Mouse (Mus musculus) E14TG2a.4 (cell line): Measurements from ENCODE around the gene Cbwd1.

ENCODE experiments used
- H3K27me3 ChIP-seq: 2 replicates; pipeline ENCODE4 v1.6.1; 2014; ENCODE audit warnings: low read length, control low read depth; ENCODE audit not compliant: insufficient read depth
- H3K36me3 ChIP-seq: 2 replicates; pipeline ENCODE4 v1.6.1; 2014; ENCODE audit warnings: low read length, control low read depth; ENCODE audit not compliant: insufficient read depth
- H3K4me1 ChIP-seq: replicated peaks from 2 replicates; pipeline ENCODE4 v1.6.1; 2014; ENCODE audit warnings: low read depth, low read length, control low read depth
- H3K4me3 ChIP-seq: replicated peaks from 2 replicates; pipeline ENCODE4 v1.5.1; 2014; ENCODE audit warnings: mild to moderate bottlenecking, low read length
- H3K9me3 ChIP-seq: 2 replicates; pipeline ENCODE4 v1.6.1; 2014; ENCODE audit warnings: low read length, control low read depth
- CTCF ChIP-seq: conservative IDR thresholded peaks from 2 replicates; pipeline ENCODE4 v1.5.1; 2014; ENCODE audit warnings: low read length
- NANOG ChIP-seq: IDR thresholded peaks from 2 replicates; pipeline ENCODE4 v1.6.1; 2014; ENCODE audit warnings: borderline replicate concordance, low read length, mixed read lengths
- POU5F1 ChIP-seq: IDR thresholded peaks from 2 replicates; pipeline ENCODE4 v1.6.1; 2014; ENCODE audit warnings: low read length, borderline replicate concordance

Gene Cbwd1

GRCm38 (mm10) chr19:24966203-24966602, 4.8 kb upstream of the Cbwd1 start:
- no peaks in the 10 kb centered on the region for H3K27me3 ChIP-seq

GRCm38 (mm10) chr19:24958531-24958930, 2.9 kb downstream of the Cbwd1 start:
- TF ChIP-seq CTCF (peak; percentile 26; the same call in 1 of the 2 replicates), NANOG (no peak)

More at GRCm38 (mm10) chr19:24966203-24966602, 4.8 kb upstream of the Cbwd1 start:
- Histone ChIP-seq H3K4me3 (no peak overlapping the region), H3K9me3 (peaks cover 4% of the 10 kb centered on the region; the same call in 1 of the 2 replicates), H3K4me1 (peaks cover 20% of the 10 kb centered on the region), H3K36me3 (no peaks in the 10 kb centered on the region)
- TF ChIP-seq POU5F1 (no peak), CTCF (no peak), NANOG (no peak)

GRCm38 (mm10) chr19:24945521-24946262, 15.7 kb downstream of the Cbwd1 start:
- H3K4me1 ChIP-seq = no peaks in the 10 kb centered on the region
- no peaks in the 10 kb centered on the region for H3K9me3 ChIP-seq
- no peaks in the 10 kb centered on the region; the same call in 1 of the 2 replicates for H3K36me3 ChIP-seq
- TF ChIP-seq POU5F1 (no peak), CTCF (no peak), NANOG (no peak)
- no peaks in the 10 kb centered on the region for H3K27me3 ChIP-seq
- no peak overlapping the region for H3K4me3 ChIP-seq

More at GRCm38 (mm10) chr19:24958531-24958930, 2.9 kb downstream of the Cbwd1 start:
- H3K4me1 ChIP-seq = peaks cover 10% of the 10 kb centered on the region
- H3K36me3 ChIP-seq = peaks cover 16% of the 10 kb centered on the region
- H3K27me3 ChIP-seq = no peaks in the 10 kb centered on the region
- H3K4me3 ChIP-seq = no peak overlapping the region
- H3K9me3 ChIP-seq = no peaks in the 10 kb centered on the region

GRCm38 (mm10) chr19:24937084-24937483, 24.3 kb downstream of the Cbwd1 start:
- Histone ChIP-seq H3K9me3 (no peaks in the 10 kb centered on the region), H3K36me3 (peaks cover 10% of the 10 kb centered on the region), H3K4me1 (peaks cover 20% of the 10 kb centered on the region), H3K4me3 (no peak overlapping the region), H3K27me3 (no peaks in the 10 kb centered on the region)
- TF ChIP-seq NANOG = no peak
- no peak for TF ChIP-seq POU5F1
- no peak for TF ChIP-seq CTCF

- H3K36me3 ChIP-seq = no peaks in the 10 kb centered on the region
- H3K9me3 ChIP-seq = no peaks in the 10 kb centered on the region
- TF ChIP-seq POU5F1 = no peak
- TF ChIP-seq NANOG = no peak
- no peak for TF ChIP-seq CTCF
- H3K27me3 ChIP-seq = no peaks in the 10 kb centered on the region
- no peak overlapping the region for H3K4me3 ChIP-seq
- H3K4me1 ChIP-seq = peaks cover 5% of the 10 kb centered on the region
Measured at GRCm38 (mm10) chr19:24929041-24929440, 32.4 kb downstream of the Cbwd1 start.

- Histone ChIP-seq H3K9me3 (no peaks in the 10 kb centered on the region), H3K4me1 (no peaks in the 10 kb centered on the region), H3K36me3 (peaks cover 25% of the 10 kb centered on the region), H3K27me3 (no peaks in the 10 kb centered on the region), H3K4me3 (no peak overlapping the region)
- TF ChIP-seq CTCF (no peak), POU5F1 (no peak), NANOG (no peak)
Measured at GRCm38 (mm10) chr19:24920866-24921265, 40.5 kb downstream of the Cbwd1 start.

GRCm38 (mm10) chr19:24908385-24909155, 52.8 kb downstream of the Cbwd1 start:
- Histone ChIP-seq H3K4me1 (no peaks in the 10 kb centered on the region), H3K9me3 (no peaks in the 10 kb centered on the region), H3K4me3 (no peak overlapping the region), H3K36me3 (no peaks in the 10 kb centered on the region), H3K27me3 (peaks cover 21% of the 10 kb centered on the region)
- TF ChIP-seq CTCF (no peak), NANOG (no peak), POU5F1 (no peak)

GRCm38 (mm10) chr19:24907655-24908054, 53.8 kb downstream of the Cbwd1 start:
- Histone ChIP-seq H3K9me3 (no peaks in the 10 kb centered on the region), H3K4me3 (no peak overlapping the region), H3K27me3 (peaks cover 29% of the 10 kb centered on the region), H3K36me3 (no peaks in the 10 kb centered on the region), H3K4me1 (0 out of 2 replicates have a peak, but pooled peaks cover 4% of the 10 kb centered on the region)
- TF ChIP-seq NANOG = no peak
- no peak for TF ChIP-seq CTCF
- no peak for TF ChIP-seq POU5F1
